In the genomic region with DNA sequence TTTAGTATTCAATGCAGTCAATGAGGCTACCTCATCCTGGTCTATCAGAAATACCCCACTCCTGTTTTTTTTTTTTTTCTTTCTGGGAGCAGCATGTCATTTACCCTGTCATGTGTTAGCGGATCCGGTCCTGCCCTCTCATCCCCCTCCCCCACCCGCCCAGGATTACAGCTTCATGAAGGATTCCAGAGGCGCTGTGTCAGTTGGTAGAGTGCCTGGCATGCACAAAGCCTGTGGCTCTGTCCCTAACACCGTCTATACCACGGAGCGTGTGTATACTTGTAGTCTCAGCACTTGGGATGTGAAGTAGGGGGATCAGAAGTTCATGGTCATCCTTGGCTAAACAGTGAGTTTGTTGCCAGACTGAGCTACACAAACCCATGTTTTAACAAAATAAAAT, we compare ENCODE assay signal across 22 mouse cellular contexts. TPM values are rescaled to one million over a fixed set of nuclear protein-coding genes. Genes with fewer than 3 reads are reported as not detected.
"Had no signal": no experiment of that assay in that cellular context is flagged by ENCODE, and none has a peak within 500 bp of the region (broad histone marks: within the 10 kb centered on the region; RNA-seq: fewer than 3 reads in every experiment).

No protein-coding gene starts in this region.

- H3K4me2 ChIP-seq: limb, embryonic 13.5 days; liver, embryonic 12.5 days; liver, embryonic 15.5 days; lung, embryonic 15.5 days; neural tube, embryonic 13.5 days; stomach, embryonic 15.5 days had no signal

- H3K4me1 ChIP-seq: limb, embryonic 10.5 days; liver, embryonic 12.5 days; liver, embryonic 15.5 days; stomach, embryonic 15.5 days had no signal

- H3K27ac ChIP-seq: layer of hippocampus, adult 2 months; limb, embryonic 10.5 days; limb, embryonic 13.5 days; liver, embryonic 12.5 days; liver, embryonic 15.5 days; lung, embryonic 15.5 days; stomach, embryonic 15.5 days had no signal

- H3K27me3 ChIP-seq: lung, embryonic 15.5 days; stomach, embryonic 15.5 days had no signal

- H3K4me3 ChIP-seq: layer of hippocampus, adult 2 months; limb, embryonic 10.5 days; limb, embryonic 13.5 days; liver, embryonic 12.5 days; liver, embryonic 15.5 days; lung, embryonic 15.5 days; megakaryocyte, embryonic 14.5 days; neural tube, embryonic 13.5 days; stomach, embryonic 15.5 days had no signal

- H3K9ac ChIP-seq: limb, embryonic 13.5 days; liver, embryonic 12.5 days; liver, embryonic 15.5 days; lung, embryonic 15.5 days; neural tube, embryonic 13.5 days; stomach, embryonic 15.5 days had no signal

- H3K9me3 ChIP-seq: limb, embryonic 10.5 days; limb, embryonic 13.5 days; liver, embryonic 12.5 days; liver, embryonic 15.5 days; lung, embryonic 15.5 days; neural tube, embryonic 13.5 days; stomach, embryonic 15.5 days had no signal

- ATAC-seq: intestine, embryonic 16.5 days; liver, embryonic 12.5 days had no signal

- H3K36me3 ChIP-seq: limb, embryonic 10.5 days; limb, embryonic 13.5 days; liver, embryonic 12.5 days; liver, embryonic 15.5 days; lung, embryonic 15.5 days; neural tube, embryonic 13.5 days; stomach, embryonic 15.5 days had no signal

- DNase-seq: kidney, adult 18-20 months; kidney, adult 9 months; kidney, postnatal 14 days; layer of hippocampus, adult 9-11 months; liver; lung, adult 18-20 months; lung, postnatal 10 days; lung, postnatal 36 days; right cerebral cortex, postnatal 25 days; spleen, adult 18-20 months; thymus, postnatal 25 days had no signal

RNA-seq across cellular contexts. Expression of gene Tox2, which starts 15.6 kb away (rescaled TPM):
- total RNA-seq: neutrophil, adult 5-6 weeks had no signal
